Mouse (Mus musculus): ENCODE measurements around the gene Pim1. TPM values are rescaled to one million over a fixed set of nuclear protein-coding genes. Genes with fewer than 3 reads are reported as not detected.
A peak's percentile ranks its signal among the peaks of the same experiment; 100 is the strongest.

Gene Pim1
- total RNA-seq, 2 experiments from 2014 or later: 6.8 to 7.4 TPM

DNA sequence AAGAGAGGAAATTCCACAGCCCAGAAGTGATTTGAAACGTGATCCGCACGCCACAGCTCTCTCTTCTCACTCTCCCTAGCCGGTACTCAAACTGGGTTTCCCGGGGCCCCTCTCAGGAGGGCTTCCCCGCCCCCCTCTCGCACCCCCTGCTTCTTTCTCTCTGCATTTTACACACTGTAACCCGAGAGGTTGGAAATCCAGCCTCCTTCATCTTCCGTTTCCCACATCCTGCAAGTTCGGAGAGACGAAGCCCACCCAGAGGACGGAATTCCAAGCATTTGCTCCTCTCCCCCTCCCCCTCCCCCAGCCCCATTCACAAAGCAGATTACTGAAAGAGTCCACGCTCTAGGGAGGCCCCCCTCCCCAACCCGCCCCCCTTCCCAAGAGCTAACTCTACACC is 26.5 kb upstream of the Pim1 start:
- intact Hi-C loops (cut with DNase I): no loop called here
- no peak for DNase-seq (ENCODE audit: low spot score in 2 of 2)

DNA sequence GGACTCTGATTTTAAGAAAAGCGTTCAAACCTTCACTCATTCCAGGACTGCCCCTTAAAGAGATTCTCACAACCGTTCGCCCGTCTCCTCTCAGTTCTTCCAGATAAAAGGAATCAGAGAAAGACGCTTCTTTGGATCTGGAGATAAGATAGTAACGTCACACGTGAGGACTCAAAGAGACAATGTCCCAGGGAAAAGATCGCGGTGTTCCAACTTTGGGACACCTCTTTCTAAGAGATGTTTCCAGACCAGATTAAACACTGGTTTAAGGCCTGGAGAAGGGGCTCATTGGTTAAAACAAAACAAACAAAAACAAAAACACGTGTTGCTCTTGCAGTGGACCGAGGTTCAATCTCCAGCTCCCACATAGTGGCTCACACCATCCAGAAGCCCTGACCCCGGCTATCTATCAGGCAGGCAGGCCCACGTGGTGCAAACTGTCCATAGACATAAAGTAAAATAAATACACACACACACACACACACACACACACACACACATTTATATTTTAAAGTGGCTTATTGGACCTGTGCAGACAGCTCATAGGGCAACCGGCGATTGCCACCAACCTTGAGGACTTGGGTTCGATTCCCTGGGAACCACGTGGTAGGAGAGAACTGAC is 25.9 kb upstream of the Pim1 start:
- intact Hi-C loops (cut with DNase I): no loop called here
- DNase-seq (ENCODE audit: low spot score in 2 of 2): no peak

DNA sequence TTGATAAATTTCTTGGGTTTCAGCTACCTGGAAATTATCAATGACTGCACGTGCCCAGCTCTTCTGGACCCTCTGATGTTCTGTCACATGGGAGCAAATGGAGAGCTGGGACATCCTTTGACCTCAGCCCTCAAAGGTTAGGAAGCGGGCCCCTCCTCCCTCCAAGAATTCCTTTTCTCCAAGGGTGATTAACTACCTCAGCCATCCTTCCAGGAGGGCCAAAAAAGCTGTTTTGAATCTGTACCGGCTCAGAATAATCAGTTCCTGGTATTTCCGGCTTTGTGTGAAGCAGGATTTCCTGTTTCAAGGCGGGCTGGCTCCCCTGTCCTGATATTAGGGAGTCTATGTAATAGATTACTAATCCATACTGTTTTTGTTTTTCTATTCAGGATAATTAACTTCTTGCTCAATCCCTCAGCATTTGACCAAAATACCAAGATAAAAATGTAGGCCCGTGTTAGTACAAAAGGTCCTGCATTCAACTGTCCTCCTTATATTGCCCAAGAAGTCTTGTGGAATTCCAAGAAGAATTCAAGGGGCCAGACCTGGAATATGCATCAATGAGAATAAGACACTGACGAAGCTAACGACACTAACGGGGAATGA is 25.0 kb upstream of the Pim1 start:
- intact Hi-C loops (cut with DNase I): no loop called here
- DNase-seq (ENCODE audit: low spot score in 2 of 2): no peak

DNA sequence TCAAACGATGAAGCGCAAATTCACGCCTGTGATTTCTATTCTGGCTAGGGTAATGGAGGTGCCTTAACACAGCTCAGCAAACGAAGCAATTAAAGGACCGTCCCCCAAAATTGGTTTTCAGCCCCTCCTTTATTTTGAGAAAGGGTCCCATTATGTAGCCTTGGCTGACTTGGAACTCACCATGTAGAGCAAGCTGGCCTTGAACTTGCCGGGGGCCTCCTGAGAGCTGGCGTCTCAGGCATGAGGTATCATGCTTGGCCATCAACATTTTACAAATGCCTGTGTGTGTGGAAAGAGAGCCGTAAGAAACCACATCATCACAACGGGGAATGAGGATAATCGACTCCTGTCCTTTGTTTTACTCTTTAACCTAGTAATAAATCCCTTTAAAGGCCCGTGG is 23.5 kb upstream of the Pim1 start:
- intact Hi-C loops (cut with DNase I): no loop called here
- no peak for DNase-seq (ENCODE audit: low spot score in 2 of 2)

DNA sequence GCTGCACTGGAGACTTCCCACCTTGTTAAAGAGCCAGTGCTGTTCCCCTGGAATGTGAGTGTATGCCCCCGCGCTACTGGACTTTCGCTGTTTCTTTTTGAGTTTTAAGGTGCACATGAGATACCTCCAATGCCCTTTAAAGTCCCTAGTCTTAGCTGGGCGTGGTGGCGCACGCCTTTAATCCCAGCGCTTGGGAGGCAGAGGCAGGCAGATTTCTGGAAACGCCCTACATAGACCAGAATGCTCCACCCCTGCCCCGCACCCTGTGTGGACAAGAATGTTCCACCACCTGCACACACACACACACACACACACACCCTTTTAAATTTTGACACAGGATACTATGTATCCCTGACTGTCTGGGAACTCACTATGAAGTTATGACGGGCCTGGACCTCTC is 17.1 kb upstream of the Pim1 start:
- intact Hi-C loops (cut with DNase I): no loop called here
- DNase-seq (ENCODE audit: low spot score in 2 of 2): no peak

DNA sequence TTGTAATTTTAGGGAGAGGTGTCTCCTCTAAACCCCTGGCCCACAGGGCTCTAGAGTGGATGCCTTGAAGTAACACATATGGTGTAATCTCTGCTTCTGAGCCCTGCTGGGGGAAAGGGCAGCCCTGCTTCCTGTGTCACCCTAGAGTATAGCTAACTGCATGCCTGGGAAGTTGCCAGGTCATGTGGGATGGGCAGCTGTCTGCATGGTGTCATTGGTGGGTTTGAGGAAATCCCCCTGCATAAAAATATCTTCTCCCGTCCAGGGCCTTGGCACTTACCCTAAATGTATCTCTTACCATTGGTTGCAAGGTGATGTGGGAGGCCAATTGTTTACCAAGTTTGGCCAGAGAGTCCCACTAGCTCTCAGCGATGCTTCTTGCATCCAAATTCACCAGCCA is 16.5 kb upstream of the Pim1 start:
- intact Hi-C loops (cut with DNase I): no loop called here
- DNase-seq (ENCODE audit: low spot score in 2 of 2): no peak

DNA sequence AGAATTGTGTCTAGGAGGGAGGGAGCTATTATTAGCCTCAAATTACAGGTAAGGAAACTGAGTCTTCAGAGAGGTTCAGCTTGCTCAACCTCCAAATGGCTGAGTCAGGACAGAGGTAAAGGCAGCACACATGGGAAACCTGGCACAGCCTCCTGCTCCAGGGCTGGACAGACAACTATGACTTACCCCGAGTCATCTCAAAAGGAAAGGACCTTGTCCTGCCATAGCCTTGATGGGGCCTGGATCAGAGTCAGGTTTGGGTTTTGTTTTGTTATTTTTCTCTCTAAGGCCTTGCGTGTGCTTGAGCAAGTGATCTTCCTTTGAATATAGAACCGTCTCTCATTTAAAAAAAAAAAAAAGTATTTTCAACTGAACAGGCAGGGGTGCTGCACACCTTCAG is 15.4 kb upstream of the Pim1 start:
- no peak for DNase-seq (ENCODE audit: low spot score in 2 of 2)
- intact Hi-C loops (cut with DNase I): no loop called here

DNA sequence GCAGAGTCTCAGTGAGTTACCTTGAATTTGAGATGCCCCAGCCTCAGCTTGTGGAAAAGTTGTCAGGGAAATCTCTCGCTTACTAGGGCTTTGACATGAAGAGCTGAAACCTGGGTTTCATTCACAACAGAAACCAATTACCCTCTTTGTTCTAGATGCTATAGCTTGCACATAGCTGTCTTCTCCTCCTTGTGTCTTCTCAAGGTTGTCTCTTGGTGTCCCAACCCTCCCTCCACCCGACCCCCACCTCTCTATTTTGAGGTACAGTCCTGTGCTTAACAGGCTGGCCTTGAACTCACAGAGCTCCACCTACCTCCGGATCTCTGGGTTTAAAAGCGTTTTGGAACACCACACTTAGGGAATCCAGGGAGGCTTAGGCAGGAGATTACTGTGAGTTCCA is 14.1 kb upstream of the Pim1 start:
- intact Hi-C loops (cut with DNase I): no loop called here
- DNase-seq (ENCODE audit: low spot score in 2 of 2): no peak

DNA sequence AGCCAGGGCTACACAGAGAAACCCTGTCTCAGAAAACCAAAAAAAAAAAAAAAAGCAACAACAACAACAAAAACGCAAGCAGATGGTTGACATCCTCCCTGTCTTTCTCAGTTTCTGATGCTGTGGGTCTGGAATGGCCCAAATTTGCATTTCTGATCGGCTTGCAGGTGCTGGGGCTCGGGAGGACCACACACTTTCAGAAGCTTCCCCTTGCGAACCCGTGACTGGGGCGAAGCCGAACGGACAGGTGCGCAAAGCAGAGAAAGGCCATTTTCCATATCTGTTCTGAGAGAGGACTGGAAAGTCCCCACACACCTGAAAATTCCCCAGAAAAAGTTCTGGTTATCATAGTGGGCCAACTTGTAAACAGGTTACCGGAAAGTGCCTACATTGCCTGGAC is 13.2 kb upstream of the Pim1 start:
- intact Hi-C loops (cut with DNase I): no loop called here
- DNase-seq (ENCODE audit: low spot score in 2 of 2): no peak

DNA sequence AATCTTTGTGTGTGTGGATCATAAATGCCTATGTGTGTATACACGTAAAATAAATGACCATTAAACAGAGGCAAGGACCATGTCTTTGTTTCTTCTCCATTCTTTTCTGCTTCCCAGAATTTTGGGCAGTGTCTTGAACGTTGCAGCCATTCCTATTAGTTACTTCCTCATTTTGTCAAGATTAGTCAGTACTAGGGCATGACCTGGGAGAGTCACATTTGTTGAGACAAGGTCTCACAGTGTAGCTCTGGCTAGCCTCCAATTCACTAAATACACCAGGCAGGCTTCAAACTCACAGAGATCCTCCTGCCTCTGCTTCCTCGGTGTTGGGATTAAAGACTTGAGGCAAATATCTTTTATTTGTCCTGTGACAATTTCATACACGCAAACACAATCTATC is 12.3 kb upstream of the Pim1 start:
- intact Hi-C loops (cut with DNase I): no loop called here
- DNase-seq (ENCODE audit: low spot score in 2 of 2): no peak

DNA sequence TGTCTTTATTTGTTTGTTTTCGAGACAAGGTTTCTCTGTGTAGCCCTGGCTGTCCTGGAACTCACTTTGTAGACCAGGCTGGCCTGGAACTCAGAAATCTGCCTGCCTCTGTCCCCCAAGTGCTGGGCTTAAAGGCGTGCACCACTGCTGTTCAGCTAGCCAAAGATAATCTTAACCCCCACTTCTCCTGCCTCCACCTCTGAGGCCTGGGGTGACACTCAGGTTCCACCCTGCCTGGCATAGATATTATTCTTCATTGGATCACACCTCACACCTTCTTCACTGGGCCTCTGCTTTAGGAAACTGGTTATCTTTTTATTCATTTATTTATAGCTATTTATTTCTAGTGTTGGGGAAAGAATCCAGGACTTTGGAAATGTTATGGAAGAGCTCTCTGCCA is 10.3 kb upstream of the Pim1 start:
- no peak for DNase-seq (ENCODE audit: low spot score in 2 of 2)
- intact Hi-C loops (cut with DNase I): no loop called here

DNA sequence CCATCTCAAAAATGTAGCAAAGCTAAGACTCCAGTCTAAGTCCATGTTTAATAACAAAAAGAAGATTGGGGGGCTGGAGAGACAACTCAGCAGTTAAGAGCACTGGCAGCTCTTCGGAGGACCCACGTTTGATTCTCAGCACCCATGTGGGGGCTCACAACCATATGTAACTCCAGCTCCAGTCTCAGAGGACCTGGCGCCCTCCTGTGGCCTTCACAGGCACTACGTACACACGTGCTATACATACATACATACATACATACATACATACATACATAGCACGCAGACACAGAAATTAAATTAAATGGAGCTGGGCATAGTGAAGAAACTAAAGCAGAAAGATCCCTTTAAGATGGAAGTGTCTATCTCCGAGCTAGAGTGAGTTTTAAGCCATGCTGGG is 7.9 kb upstream of the Pim1 start:
- intact Hi-C loops (cut with DNase I): no loop called here

DNA sequence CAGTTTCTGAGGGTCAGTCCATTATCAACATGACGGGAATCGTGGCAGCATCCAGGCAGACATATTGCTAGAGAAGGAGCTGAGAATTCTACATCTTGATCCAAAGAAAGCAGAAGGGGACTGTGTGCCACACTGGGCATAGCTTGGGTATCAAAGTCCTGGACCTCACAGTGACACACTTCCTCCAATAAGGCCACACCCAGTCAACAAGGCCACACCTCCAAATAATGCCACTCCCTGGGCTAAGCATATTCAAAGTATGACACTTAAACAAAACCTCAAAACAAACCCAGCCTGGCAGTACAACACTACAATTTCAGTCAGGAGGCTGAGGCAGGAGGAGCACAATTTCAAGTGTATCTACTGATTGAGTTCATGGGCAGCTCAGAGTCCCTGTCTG is 7.3 kb upstream of the Pim1 start:
- DNase-seq (ENCODE audit: low spot score in 2 of 2): no peak
- intact Hi-C loops (cut with DNase I): no loop called here

More for the DNA sequence above, 7.9 kb upstream of the Pim1 start:
- no peak for DNase-seq (ENCODE audit: low spot score in 2 of 2)

DNA sequence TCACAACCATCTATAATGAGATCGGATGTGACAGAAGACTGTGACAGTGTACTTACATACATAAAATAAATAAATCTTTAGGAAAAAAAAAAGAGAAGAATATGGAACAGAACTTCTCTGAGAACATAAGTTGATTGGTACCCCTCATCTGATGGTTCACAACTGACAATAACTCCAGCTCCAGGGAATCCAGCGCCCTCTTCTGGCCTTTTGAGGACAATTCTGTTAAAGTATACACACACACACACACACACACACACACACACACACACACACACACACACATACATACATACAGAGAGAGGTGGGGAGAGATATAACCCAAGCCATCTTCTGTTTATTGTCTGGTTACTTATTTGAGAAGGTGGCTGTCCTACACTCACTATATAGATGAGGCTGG is 6.1 kb upstream of the Pim1 start:
- DNase-seq (ENCODE audit: low spot score in 2 of 2): no peak
- intact Hi-C loops (cut with DNase I): no loop called here

DNA sequence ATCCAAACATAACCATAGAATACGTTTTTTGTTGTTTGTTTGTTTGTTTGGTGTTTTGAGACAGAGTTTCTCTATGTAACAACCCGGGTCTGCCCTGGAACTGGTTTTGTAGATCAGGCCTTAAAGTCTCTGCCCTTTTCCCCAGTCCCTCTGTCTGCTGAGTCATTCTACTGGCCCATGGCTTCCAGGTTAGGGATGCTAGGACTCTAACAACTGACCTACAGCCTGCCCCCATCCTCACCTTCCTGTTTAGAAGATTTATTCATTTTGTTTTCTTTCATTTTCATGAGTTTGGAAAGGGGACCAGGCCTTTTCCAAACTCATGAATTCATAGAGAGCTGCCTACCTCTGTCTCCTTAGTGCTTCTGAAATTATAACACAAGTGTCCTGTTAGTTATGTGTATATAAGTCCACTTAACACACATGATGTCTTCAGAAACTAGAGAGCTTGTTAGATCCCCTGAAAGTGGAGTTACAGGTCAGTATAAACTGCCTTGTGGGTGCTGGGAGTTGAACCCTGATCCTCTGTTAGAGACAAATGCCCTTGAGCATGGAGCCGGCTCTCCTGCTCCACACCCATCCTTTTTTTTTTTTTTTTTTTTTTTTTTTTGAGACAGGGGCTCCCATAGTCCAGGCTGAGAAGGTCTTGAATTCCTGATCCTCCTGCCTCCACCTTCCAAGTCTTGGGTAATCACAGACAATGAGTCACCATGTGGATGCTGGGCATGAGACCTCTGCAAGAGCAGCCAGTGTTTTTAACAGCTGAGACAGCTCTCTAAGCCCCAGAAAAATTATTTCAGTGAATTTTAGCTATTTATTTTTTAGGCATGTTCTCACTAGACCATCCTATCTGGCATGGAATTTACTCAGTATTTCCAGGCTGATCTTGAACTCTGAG is 5.0 kb upstream of the Pim1 start:
- intact Hi-C loops (cut with DNase I): no loop called here
- DNase-seq (ENCODE audit: low spot score in 2 of 2): no peak

DNA sequence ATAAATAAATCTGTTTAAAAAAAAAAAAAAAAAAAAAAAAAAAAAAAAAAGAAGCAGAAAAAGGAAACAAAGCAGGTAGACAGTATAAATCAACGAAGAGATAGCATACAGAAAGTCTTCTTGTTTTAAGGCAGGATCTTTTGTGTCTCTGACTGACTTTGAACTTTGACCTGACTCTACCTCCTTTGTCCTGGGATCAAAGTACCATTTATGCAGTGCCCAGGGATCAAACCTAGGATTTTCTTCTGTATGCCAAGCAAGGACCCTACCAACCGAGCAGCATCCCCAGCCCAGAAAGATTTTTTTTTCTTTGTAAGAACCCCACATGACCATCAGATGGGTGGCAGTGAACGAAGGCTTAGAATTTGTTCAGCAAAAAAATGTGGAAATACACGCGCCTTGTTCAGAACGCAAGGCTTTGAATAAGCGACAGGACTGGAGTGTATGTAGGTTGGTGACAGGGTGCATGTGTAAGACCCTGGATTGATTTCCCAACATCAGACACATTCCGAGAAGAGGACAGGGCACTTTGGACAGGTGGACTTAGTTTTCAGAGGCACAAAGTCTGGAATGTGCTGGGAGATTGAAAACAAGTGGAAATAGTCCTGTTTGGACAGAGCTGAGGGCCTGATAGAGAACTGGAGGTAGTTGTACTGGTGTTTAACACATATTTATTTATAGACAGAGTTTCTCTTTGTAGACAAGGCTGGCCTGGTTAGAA is 2.1 kb upstream of the Pim1 start:
- intact Hi-C loops (cut with DNase I): no loop called here
- DNase-seq (ENCODE audit: low spot score in 2 of 2): no peak

DNA sequence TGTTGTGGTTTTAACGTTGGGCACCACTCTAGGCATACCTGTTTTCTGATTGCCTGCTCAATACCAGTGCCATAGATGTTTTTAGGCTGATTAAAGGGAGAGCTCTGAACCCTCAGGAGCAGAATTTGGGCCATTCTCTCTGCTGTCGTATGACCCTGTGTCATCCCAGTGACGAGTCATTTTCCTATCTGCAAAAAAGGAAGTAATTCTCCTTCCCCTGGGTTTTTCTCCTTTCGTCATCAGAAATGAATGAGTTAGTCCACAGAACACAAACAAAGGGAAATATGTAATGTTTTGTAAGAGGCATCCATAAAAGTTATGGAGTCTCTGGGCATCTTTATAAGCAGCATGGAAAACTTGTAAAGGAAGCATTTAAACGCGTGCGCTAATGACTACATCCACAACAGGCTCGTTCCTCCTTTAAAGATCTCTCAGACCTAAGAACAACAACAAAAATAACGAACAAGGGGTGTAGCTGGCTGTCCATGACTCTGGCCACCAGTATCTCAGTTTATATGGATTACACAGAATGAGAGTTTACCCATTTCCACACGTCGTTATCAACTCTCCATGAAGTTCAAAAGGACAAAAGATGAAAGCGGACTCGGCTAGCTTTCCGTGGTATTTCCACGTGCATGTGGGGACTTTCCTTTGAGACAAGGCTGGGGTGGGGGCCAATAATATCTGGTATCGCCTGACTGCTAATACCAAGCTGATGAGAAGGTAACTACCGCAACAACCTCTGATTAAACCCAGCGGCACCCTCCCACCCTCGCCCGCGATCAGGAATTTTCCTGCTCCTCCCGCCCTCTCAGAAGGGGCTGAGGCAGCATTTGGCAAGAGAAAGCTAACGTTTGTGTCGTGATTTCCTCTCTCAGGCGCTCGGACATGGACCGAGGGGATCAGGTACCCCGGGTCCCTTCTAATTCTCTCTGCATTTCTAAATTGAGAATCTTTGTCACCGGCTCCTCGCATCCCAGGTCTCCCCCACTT is 1.3 kb upstream of the Pim1 start:
- DNase-seq (ENCODE audit: low spot score in 2 of 2): no peak
- intact Hi-C loops (cut with DNase I): no loop called here

DNA sequence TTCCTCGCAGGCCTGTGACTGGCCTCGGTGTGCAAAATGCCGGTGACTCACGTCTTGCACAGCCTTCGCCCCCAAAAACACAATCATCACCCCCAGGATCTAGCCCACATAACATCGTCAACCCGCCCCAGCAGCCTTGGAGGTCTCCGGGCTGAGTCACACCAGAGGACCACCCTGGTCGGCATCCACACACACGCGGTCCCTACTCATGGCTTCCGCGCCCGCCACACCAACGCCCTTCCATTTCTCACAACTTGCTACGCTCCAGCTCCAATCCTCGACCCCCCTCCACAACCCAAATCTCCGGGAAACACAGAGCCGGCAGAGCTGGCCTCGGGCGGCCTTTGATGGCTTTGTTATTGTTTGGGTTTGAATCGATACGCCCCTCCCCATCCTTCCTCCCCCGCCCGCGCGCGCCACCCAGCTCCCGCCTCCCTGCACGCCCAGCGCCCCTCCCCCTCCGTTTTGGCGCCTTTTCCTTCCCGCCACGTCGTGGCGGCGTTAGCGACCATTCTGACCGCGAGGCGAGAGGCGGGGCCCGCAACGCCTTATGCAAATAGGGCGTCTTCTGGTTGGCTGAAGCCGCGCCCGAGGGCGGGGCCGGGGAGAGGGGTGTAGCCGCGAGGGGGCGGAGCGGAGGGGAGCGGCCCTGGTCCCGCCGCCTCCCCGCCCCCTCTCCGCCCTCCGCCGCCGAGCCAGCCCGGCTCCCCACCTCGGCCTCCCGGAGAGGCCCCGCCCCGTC is 411 bp upstream of the Pim1 start:
- DNase-seq (ENCODE audit: low spot score in 2 of 2): peak; percentile 93 to 97

More for the DNA sequence above, 411 bp upstream of the Pim1 start:
- intact Hi-C loops (cut with DNase I): loop anchor here (1.0 to 5.0 kb wide), 3 partner anchors 53 to 223 kb away; partner anchors contain the start of gene BC004004
